Mouse (Mus musculus): Measurements from ENCODE around the gene Pecam1. TPM values are rescaled to one million over a fixed set of nuclear protein-coding genes. Genes with fewer than 3 reads are reported as not detected.
A peak's percentile ranks its signal among the peaks of the same experiment; 100 is the strongest.
"Not testable (repeated sequence)": the region's sequence is repeated elsewhere in the genome, so short reads cannot be mapped to it uniquely, and the experiment has no call there.

Pecam1 gene
- total RNA-seq, 2 experiments from 2014 or later, result 92.5 to 98.5 TPM

DNA sequence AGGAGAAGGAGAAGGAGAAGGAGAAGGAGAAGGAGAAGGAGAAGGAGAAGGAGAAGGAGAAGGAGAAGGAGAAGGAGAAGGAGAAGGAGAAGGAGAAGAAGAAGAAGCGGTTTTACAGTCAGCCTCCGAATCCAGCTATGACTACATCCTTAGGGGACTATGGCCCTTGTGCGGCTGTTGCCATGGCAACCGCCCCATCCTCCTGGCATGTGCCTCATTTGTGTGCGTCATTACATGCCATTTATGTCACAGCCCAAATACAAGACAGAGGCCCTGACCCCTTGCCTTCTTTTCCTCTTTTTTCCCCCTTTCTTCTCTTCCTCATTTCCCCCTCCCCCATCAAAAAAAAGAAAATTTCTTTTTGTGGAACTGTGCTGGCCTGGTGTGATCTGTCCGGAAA is 9.2 kb downstream of the Pecam1 start:
- intact Hi-C loops (cut with DNase I; ENCODE audit: low total_unique reads), result no loop called here

GRCm38 (mm10) chr11:106740724-106741123 is 9.7 kb downstream of the Pecam1 start:
- intact Hi-C loops (cut with DNase I; ENCODE audit: low total_unique reads); DNase-seq: not testable (repeated sequence)

More for the DNA sequence above, 9.2 kb downstream of the Pecam1 start:
- DNase-seq, result no peak

DNA sequence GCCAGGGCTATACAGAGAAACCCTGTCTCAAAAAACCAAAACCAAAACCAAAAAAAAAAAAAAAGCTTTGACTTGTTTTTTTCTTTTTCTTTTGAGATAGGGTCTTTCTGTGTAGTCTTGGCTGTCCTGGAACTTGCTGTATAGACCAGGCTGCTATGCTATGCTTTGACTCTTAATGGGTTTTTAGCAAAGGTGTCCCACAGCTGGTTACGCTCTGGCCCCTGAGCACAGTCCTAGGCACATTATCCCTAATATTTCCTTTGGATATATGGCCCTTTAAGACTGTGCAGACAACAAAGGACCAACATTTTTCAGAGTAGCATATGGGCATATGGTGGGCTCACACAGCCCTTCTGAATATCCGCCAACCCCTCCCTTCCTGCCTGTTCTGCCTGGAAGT is 11.3 kb downstream of the Pecam1 start:
- DNase-seq, result no peak
- intact Hi-C loops (cut with DNase I; ENCODE audit: low total_unique reads), result no loop called here

DNA sequence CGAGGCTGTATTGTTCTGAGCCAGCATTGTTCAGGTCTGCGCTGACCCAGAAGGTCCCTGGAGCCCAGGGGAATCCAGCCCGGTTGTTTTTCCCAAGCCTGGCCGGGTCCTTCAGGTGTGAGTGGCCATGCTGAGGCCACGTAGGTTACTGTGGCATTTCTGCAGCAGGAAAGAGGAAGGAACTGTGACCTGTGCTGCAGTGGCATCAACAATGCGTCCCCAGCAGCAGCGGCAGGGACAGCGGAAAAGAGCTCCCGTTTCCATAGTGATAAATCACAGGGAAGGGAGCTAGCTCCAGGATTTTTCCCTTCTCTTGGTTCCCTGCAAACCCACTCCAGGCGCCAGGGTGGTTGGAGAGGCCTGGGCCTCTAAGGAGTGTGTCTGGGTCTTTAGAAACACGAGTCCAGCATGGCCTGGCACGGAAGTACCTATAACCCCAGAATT is 13.2 kb downstream of the Pecam1 start:
- intact Hi-C loops (cut with DNase I; ENCODE audit: low total_unique reads), result no loop called here
- peak; percentile 21 for DNase-seq

DNA sequence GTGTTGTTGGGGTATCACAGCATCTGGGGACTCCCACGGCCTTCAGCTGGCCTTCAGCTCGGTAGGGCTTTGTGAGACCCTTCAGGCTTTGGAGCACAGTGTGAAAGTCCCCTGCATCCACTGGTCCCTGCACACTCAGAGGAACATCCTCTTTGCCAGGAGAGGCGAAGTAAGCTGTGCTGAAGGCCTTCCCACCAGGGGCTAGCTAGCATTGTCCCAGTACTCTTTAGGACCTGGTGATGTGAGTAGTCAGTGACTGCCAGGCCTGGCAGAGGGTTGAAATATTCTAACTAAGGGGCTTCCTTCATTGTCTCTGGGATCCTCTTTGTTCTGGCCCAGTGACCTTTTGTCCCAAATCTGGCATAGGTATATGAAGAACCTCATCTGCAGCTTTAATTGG is 13.8 kb downstream of the Pecam1 start:
- intact Hi-C loops (cut with DNase I; ENCODE audit: low total_unique reads), result no loop called here
- DNase-seq, result no peak

DNA sequence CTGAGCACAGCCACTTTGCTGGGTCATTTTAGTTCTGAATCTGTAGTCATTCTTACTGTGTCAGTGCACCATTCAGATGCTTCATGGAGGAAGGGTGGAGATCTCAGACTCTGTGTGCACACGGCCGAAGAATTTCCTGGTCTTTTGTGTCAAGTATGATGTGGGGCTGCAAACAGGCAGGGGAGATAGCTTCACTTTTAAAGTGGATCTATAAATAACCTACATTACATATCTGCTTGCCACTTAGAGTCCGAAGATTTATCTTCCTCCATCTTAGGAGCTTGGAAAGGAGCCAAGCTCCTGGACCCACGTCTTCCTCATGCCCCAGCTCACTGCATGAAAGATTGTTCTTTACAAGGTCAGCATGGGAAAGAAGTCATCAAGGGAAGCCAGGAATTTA is 19.7 kb downstream of the Pecam1 start:
- intact Hi-C loops (cut with DNase I; ENCODE audit: low total_unique reads), result no loop called here

DNA sequence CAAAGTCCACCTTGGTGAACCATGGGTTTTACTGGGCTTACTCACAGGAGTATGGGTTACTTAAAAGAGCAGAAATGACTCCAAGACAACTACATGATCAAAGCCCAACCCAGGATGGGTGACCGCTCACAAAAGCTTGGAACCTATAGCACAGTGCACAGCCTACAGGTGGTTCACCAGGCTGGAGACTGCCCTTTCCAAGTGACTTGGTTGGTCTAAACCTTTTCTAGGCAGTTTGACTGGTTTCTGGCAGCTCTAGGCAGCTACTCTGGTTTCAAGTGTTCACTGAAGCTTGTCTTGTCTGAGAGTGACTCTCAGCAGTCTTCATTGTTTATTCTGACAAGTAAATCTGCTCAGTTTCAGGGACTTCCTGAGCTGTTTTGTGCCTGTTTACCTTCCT is 20.8 kb downstream of the Pecam1 start:
- no peak for DNase-seq
- intact Hi-C loops (cut with DNase I; ENCODE audit: low total_unique reads), result no loop called here

More for the DNA sequence above, 19.7 kb downstream of the Pecam1 start:
- DNase-seq, result no peak

DNA sequence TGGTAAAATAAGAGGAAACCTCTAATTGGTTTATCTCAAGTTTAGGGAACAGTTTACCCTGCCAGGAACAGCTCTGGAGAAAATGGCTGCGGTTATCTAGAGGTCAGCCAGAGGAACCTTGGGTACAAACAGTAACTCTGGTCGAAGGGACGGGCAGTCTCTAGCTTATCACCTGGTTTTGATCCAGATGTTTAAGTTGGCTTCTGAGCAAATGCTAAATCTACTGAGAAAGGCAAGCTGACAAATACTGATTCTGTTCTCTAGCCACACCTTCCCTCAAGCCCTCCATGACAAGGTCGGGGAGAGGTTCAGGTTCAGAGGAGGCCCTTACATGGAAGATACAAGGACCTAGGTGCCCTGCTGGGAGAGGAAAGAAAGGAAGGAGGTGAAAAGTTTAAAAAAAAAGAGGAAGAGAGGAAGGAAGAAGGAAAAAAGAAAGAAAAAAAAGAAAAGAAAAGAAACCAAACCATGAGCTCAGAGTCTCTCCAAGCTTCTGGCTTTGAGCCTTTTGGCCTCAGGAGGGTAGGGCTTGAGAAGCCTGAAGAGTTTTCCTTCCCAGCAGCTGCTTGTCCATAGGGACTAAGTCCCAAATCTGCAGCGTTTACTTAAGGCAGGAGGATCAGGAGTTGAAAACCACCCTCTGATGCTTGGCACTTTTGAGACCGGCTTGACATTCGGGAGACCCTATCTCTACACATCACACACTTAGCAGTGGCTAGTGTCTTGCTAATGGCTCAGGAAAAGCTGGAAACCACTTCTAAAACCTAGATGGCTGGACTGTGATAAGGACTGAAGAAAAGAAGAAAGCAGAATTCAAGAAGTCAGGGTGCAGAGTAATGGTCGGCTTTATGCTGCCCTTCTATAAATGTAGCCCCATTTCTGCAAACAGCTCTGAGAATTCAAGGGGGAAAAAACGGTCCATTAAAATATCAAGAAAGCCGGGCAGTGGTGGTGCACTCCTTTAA is 21.7 kb downstream of the Pecam1 start:
- intact Hi-C loops (cut with DNase I; ENCODE audit: low total_unique reads), result no loop called here

DNA sequence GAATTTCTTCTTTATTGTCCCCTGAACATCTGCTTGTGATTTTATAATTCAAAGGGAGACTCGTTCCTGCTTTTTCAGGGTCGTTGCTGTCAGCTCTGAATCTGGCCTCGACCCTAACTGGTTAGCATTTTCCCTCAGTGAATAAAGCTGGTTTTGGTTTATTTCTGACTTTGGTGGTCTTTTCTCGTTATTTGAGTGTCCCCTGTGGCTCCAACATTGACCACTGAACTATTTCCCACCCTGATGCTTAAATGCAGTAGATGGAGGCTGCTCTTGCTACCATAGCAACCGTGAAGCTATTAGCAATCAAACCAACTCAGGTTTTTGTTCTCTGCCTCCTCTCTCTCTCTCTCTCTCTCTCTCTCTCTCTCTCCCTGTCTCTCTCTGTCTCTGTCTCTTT is 22.5 kb downstream of the Pecam1 start:
- intact Hi-C loops (cut with DNase I; ENCODE audit: low total_unique reads), result no loop called here
- no peak for DNase-seq

More for the DNA sequence above, 21.7 kb downstream of the Pecam1 start:
- no peak for DNase-seq

- intact Hi-C loops (cut with DNase I; ENCODE audit: low total_unique reads); DNase-seq: not testable (repeated sequence)
These were observed 25.6 kb downstream of the Pecam1 start for GRCm38 (mm10) chr11:106724916-106725235.

DNA sequence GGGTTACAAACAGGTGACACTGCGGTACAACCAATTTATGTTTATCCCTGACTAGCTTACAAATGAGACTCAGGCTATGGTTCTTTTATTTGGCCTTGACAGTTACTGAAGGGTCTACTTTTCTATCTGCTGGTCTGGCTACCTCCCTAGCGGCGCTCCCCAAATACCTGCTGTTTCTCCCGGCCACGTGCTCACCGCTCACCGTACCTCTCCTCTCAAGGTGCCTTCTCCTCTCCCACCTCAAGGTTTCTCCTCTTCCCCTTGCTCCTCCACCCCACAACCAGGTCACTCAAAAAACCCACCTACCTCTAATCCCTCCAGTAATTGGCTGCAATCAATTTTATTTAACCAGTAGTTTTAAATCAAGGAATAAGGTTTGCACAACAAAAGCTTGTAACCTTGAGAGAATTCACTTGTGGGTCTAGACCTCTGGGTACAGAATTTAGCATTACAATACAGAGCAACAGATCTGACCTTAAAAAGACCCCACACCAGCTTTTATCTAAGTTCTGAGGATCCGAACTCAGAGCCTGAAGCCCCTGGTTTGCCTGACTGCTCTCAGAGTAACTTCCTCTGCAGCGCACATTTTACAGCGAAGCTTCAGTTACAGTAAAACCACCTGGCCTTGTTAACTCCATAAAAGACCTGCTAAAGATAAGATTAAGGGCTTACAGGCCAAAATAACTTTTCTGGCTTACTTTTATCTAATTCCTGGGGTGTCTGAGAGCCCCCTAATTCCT is 26.1 kb downstream of the Pecam1 start:
- DNase-seq, result no peak
- intact Hi-C loops (cut with DNase I; ENCODE audit: low total_unique reads), result no loop called here

DNA sequence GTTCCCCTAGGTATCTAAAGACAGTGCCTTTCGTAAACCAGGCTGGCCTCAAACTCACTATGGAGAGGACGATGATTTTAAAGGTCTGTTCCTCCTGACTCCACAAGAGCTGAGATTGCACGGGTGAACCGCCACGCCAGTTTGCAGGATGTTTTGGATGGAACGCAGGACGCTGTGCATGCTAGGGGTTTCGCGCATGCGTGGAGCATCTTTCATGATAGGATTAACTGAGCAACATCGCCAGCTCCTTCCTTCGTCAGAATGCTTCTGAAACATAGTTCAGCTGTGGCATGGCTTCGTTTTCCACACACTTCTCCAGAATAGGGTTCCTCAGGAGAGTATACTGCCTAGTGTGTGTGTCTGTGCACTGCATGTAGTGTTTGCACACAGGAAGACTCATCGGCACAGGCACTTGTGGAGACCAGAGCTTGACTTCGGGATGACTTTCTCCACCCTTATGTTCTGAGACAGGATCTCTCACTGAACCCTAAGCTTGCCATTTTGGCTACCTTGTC is 26.8 kb downstream of the Pecam1 start:
- no peak for DNase-seq

GRCm38 (mm10) chr11:106722831-106723361 is 27.5 kb downstream of the Pecam1 start:
- intact Hi-C loops (cut with DNase I; ENCODE audit: low total_unique reads), result no loop called here
- DNase-seq, result peak; percentile 28

More for the DNA sequence above, 26.8 kb downstream of the Pecam1 start:
- intact Hi-C loops (cut with DNase I; ENCODE audit: low total_unique reads), result no loop called here

GRCm38 (mm10) chr11:106720379-106720778 is 30.0 kb downstream of the Pecam1 start:
- no peak for DNase-seq

DNA sequence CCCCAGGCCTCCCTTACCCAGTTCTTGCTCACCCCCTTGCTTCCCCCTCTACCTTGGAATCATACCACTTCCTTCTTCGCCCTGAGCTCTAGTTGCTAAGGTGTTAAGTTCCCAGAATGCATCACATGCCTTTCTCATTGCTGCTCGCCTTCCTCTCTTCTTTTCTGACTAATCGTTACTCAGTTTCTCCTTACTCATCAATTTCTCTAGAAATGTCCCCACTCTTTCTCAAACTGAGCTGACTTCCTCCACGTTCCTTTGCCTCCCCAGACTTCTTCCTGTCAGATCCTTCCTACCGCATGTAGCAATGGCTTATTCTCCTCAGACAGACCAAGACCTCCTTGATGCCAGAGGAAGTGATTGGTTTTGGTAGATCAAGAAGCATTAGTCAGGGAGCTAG is 33.9 kb downstream of the Pecam1 start:
- intact Hi-C loops (cut with DNase I; ENCODE audit: low total_unique reads), result no loop called here
- DNase-seq, result no peak

More at GRCm38 (mm10) chr11:106720379-106720778, 30.0 kb downstream of the Pecam1 start:
- intact Hi-C loops (cut with DNase I; ENCODE audit: low total_unique reads), result no loop called here

DNA sequence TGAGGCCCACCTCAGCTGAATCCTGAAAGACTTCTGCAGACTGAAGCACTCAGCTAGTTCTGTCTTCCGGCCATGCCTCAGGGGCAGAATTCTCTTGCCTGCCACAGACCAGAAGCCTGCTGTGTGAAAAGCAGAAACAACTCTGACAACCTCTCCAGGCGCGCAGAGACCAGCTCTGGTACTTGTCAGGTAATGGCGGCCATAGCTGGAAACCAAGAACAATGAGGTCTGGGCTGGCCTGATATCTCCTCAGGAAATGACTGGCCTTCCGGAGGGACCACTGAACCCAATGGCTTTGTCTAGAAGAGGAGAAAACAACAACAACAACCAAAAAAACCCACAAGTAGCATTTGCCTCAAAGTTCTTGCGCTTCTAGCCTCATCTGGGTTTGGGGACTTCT is 35.4 kb downstream of the Pecam1 start:
- intact Hi-C loops (cut with DNase I; ENCODE audit: low total_unique reads), result no loop called here
- peak; percentile 16 for DNase-seq

GRCm38 (mm10) chr11:106710789-106711188 is 39.6 kb downstream of the Pecam1 start:
- intact Hi-C loops (cut with DNase I; ENCODE audit: low total_unique reads), result no loop called here
- DNase-seq, result no peak

DNA sequence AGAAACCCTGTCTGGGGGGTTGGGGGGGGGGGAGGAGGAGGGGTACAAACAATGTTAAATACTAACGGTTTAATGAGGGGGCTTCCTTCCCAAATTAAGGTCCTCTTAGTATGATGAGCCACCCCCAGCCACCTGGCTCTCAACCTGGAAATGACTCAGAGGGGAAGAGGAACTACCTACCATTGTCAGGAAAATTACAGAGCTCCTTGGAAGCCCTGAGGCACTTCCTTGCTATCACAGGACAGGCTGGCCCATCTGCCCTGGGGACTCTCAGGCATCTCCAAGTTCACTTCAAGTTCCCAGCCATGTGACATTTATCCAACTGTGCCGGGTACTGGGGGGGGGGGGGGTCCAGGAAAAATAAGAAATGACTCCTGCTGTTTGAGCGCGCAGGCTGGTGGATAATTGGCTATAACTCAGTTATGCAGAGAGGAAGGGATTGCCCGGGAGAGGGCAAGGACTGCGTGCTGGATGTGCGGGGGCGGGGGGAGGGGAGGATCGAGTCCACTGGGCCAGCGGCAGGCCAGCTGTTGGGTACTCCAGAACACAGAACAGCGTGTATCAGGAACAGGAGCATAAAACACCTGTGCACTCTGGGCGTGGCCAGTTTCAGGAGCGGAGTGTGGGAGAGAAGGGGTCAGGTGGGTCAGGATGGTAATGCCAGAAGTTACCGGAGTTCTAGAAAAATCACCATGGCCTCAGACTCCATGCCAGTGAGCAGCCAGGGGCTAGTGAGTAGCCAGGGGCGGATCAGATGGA is 41.0 kb downstream of the Pecam1 start:
- intact Hi-C loops (cut with DNase I; ENCODE audit: low total_unique reads), result no loop called here

DNA sequence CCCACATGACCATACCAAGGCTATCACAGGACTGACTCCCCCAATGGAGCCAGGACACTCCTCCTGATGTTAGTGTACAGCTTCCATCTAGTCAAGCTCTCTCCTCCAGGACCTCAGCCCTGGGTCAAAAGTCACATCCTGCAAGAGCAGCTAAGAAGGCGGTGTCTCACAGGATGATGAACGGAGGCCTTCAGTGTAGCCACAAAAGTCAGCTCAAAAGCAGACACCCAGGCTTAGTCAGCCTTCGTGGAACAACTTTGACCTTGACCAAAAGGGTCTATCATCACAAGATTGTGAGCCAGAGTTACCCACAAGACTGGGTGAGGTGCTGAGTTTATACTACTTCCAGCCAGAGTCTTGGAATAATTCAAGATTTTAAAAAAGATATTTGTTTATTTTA is 42.6 kb downstream of the Pecam1 start:
- no peak for DNase-seq
- intact Hi-C loops (cut with DNase I; ENCODE audit: low total_unique reads), result no loop called here

More for the DNA sequence above, 41.0 kb downstream of the Pecam1 start:
- no peak for DNase-seq
